Mouse (Mus musculus): Measurements from ENCODE around the gene Sbk2. TPM values are rescaled to one million over a fixed set of nuclear protein-coding genes. Genes with fewer than 3 reads are reported as not detected.
A peak's percentile ranks its signal among the peaks of the same experiment; 100 is the strongest.
"Not testable (repeated sequence)": the region's sequence is repeated elsewhere in the genome, so short reads cannot be mapped to it uniquely, and the experiment has no call there.

The Sbk2 gene
- total RNA-seq (2014; rRNA removed) (not detected in 2 replicates), polyA plus RNA-seq (2012; rRNA removed) (0.12 TPM in 1 of 2 replicates, not detected in the other)

GRCm38 (mm10) chr7:4964272-4964671 lies at the start of gene Sbk2:
TSS of gene Sbk2 (minus strand) at chr7:4964406.
- peaks cover 2% of the 10 kb centered on the region; the same call in 1 of the 2 replicates for H3K4me1 ChIP-seq (ENCODE audit: control insufficient read depth, insufficient read depth, low read length)
- 4% methylated on average over 10 of the region's 10 CpGs for WGBS
- no peaks in the 10 kb centered on the region for H3K79me2 ChIP-seq (ENCODE audit: control insufficient read depth, insufficient read depth, low read length)
- H3K4me3 ChIP-seq (ENCODE audit: insufficient read depth, low read depth, low read length) = no peak within 1 kb of the TSS
- no peaks in the 10 kb centered on the region for H3K36me3 ChIP-seq (ENCODE audit: control insufficient read depth, insufficient read depth, low read length)
- peak; percentile 22 for DNase-seq (ENCODE audit: extremely low read depth, low read depth, low spot score)
- H3K27ac ChIP-seq (replicated peaks; ENCODE audit: insufficient read depth, low read depth, low read length) = no peak within 1 kb of the TSS
- TF ChIP-seq CTCF (IDR thresholded peaks at IDR 0.05; ENCODE audit: low read depth, low read length) (peak; percentile 76), POLR2A (IDR thresholded peaks at IDR 0.05; ENCODE audit: extremely low read depth, insufficient read depth, low read length) (no peak)
- no peaks in the 10 kb centered on the region for H3K27me3 ChIP-seq (ENCODE audit: control insufficient read depth, insufficient read depth, low read length)
- H3K9ac ChIP-seq (ENCODE audit: low read depth, low read length) = no peak within 1 kb of the TSS

GRCm38 (mm10) chr7:5012681-5013513 lies 48.7 kb upstream of the Sbk2 start:
- Histone ChIP-seq H3K27ac (replicated peaks; ENCODE audit: insufficient read depth, low read depth, low read length) (no peak overlapping the region), H3K27me3 (ENCODE audit: control insufficient read depth, insufficient read depth, low read length) (no peaks in the 10 kb centered on the region), H3K9ac (ENCODE audit: low read depth, low read length) (no peak overlapping the region), H3K4me1 (ENCODE audit: control insufficient read depth, insufficient read depth, low read length) (no peaks in the 10 kb centered on the region), H3K36me3 (ENCODE audit: control insufficient read depth, insufficient read depth, low read length) (peaks cover 28% of the 10 kb centered on the region), H3K4me3 (ENCODE audit: insufficient read depth, low read depth, low read length) (no peak overlapping the region), H3K79me2 (ENCODE audit: control insufficient read depth, insufficient read depth, low read length) (peaks cover 2% of the 10 kb centered on the region; the same call in 1 of the 2 replicates)
- 94% methylated on average over 27 of the region's 27 CpGs for WGBS
- TF ChIP-seq CTCF (IDR thresholded peaks at IDR 0.05; ENCODE audit: low read depth, low read length) = no peak
- TF ChIP-seq POLR2A (IDR thresholded peaks at IDR 0.05; ENCODE audit: extremely low read depth, insufficient read depth, low read length) = no peak
- no peak for DNase-seq (ENCODE audit: extremely low read depth, low read depth, low spot score)

GRCm38 (mm10) chr7:5008229-5008628 lies 44.0 kb upstream of the Sbk2 start:
- no peaks in the 10 kb centered on the region for H3K27me3 ChIP-seq (ENCODE audit: control insufficient read depth, insufficient read depth, low read length)
- no peak for DNase-seq (ENCODE audit: extremely low read depth, low read depth, low spot score)
- H3K36me3 ChIP-seq (ENCODE audit: control insufficient read depth, insufficient read depth, low read length) = peaks cover 32% of the 10 kb centered on the region
- TF ChIP-seq POLR2A (IDR thresholded peaks at IDR 0.05; ENCODE audit: extremely low read depth, insufficient read depth, low read length) = no peak
- TF ChIP-seq CTCF (IDR thresholded peaks at IDR 0.05; ENCODE audit: low read depth, low read length) = no peak
- no peak overlapping the region for H3K4me3 ChIP-seq (ENCODE audit: insufficient read depth, low read depth, low read length)
- WGBS = 98% methylated on average over 26 of the region's 26 CpGs
- H3K4me1 ChIP-seq (ENCODE audit: control insufficient read depth, insufficient read depth, low read length) = no peaks in the 10 kb centered on the region
- no peak overlapping the region for H3K27ac ChIP-seq (replicated peaks; ENCODE audit: insufficient read depth, low read depth, low read length)
- no peak overlapping the region for H3K9ac ChIP-seq (ENCODE audit: low read depth, low read length)
- no peaks in the 10 kb centered on the region for H3K79me2 ChIP-seq (ENCODE audit: control insufficient read depth, insufficient read depth, low read length)

GRCm38 (mm10) chr7:5002876-5003275 lies 38.7 kb upstream of the Sbk2 start:
- 81% methylated on average over 8 of the region's 8 CpGs for WGBS
- not testable (repeated sequence) for H3K36me3 ChIP-seq (ENCODE audit: control insufficient read depth, insufficient read depth, low read length); H3K79me2 ChIP-seq (ENCODE audit: control insufficient read depth, insufficient read depth, low read length); H3K9ac ChIP-seq (ENCODE audit: low read depth, low read length); H3K4me1 ChIP-seq (ENCODE audit: control insufficient read depth, insufficient read depth, low read length); DNase-seq (ENCODE audit: extremely low read depth, low read depth, low spot score); H3K4me3 ChIP-seq (ENCODE audit: insufficient read depth, low read depth, low read length); H3K27ac ChIP-seq (replicated peaks; ENCODE audit: insufficient read depth, low read depth, low read length); H3K27me3 ChIP-seq (ENCODE audit: control insufficient read depth, insufficient read depth, low read length)

GRCm38 (mm10) chr7:4999876-5000275 lies 35.7 kb upstream of the Sbk2 start:
- Histone ChIP-seq H3K9ac (ENCODE audit: low read depth, low read length) (no peak overlapping the region), H3K36me3 (ENCODE audit: control insufficient read depth, insufficient read depth, low read length) (no peaks in the 10 kb centered on the region), H3K4me1 (ENCODE audit: control insufficient read depth, insufficient read depth, low read length) (peaks cover 4% of the 10 kb centered on the region; the same call in 1 of the 2 replicates), H3K27ac (replicated peaks; ENCODE audit: insufficient read depth, low read depth, low read length) (no peak overlapping the region), H3K79me2 (ENCODE audit: control insufficient read depth, insufficient read depth, low read length) (no peaks in the 10 kb centered on the region), H3K4me3 (ENCODE audit: insufficient read depth, low read depth, low read length) (no peak overlapping the region), H3K27me3 (ENCODE audit: control insufficient read depth, insufficient read depth, low read length) (no peaks in the 10 kb centered on the region)
- WGBS = 81% methylated on average over 2 of the region's 2 CpGs
- TF ChIP-seq CTCF (IDR thresholded peaks at IDR 0.05; ENCODE audit: low read depth, low read length) (peak; percentile 40; the same call in 1 of the 2 replicates), POLR2A (IDR thresholded peaks at IDR 0.05; ENCODE audit: extremely low read depth, insufficient read depth, low read length) (no peak)
- DNase-seq (ENCODE audit: extremely low read depth, low read depth, low spot score) = no peak

- Histone ChIP-seq H3K27me3 (ENCODE audit: control insufficient read depth, insufficient read depth, low read length) (no peaks in the 10 kb centered on the region), H3K4me3 (ENCODE audit: insufficient read depth, low read depth, low read length) (no peak overlapping the region), H3K4me1 (ENCODE audit: control insufficient read depth, insufficient read depth, low read length) (peaks cover 4% of the 10 kb centered on the region; the same call in 1 of the 2 replicates), H3K9ac (ENCODE audit: low read depth, low read length) (no peak overlapping the region), H3K27ac (replicated peaks; ENCODE audit: insufficient read depth, low read depth, low read length) (no peak overlapping the region), H3K79me2 (ENCODE audit: control insufficient read depth, insufficient read depth, low read length) (no peaks in the 10 kb centered on the region), H3K36me3 (ENCODE audit: control insufficient read depth, insufficient read depth, low read length) (no peaks in the 10 kb centered on the region)
- WGBS = 67% methylated on average over 8 of the region's 8 CpGs
- TF ChIP-seq POLR2A (IDR thresholded peaks at IDR 0.05; ENCODE audit: extremely low read depth, insufficient read depth, low read length) (no peak), CTCF (IDR thresholded peaks at IDR 0.05; ENCODE audit: low read depth, low read length) (no peak)
- DNase-seq (ENCODE audit: extremely low read depth, low read depth, low spot score) = no peak
These were observed 32.7 kb upstream of the Sbk2 start for GRCm38 (mm10) chr7:4996934-4997333.
